Mouse (Mus musculus) embryo, embryonic 10 days (tissue): ENCODE measurements at regions not wholly inside any gene's neighbourhood (a gene's known extent, or its start where the extent isn't known, plus 50 kb on each side); places are given as distances from the start of the nearest gene placed in this dataset.

Experiments used
- DNase-seq: peaks from one replicate; pipeline ENCODE4 v3.0.0-alpha.2; 2015; ENCODE audit warnings: low spot score

DNA sequence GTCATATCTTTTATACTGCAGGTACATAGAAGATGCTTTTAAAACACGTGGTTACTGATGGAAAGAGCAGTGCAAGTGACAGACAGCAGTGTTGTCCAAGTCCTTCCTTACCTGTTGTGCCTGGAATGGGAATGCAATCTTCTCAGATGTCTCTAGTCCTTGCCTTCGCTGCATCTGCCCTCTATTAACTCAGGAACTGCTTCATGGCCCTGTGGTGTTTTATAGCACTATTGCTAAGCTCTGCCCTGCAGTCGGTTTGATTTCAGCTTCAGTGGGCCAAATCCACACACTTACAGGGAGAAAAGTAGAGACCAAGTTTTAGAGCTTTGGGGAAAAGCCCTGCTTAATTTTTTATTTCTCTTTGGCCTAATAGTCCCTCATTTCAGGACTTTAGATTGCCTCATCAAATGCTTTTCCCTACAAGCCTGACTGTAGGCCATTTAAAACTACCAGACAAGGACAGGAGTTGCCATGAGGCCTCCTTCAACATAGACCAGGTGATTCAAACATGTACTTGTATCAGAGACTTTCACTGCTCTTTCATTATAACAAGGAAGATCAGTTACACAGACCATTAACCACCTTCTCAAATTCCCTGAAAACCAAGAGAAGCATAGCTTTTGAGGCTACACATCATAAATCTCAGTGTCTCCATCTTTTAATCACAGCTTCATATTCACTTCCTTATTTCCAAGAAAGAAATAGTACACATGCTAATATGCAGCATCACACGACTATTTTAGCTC, 358.7 kb downstream of the Dnajb9 start:
- no peak for DNase-seq

GRCm38 (mm10) chr12:43843907-43844537, 366.1 kb downstream of the Dnajb9 start:
- peak; percentile 18 for DNase-seq

DNA sequence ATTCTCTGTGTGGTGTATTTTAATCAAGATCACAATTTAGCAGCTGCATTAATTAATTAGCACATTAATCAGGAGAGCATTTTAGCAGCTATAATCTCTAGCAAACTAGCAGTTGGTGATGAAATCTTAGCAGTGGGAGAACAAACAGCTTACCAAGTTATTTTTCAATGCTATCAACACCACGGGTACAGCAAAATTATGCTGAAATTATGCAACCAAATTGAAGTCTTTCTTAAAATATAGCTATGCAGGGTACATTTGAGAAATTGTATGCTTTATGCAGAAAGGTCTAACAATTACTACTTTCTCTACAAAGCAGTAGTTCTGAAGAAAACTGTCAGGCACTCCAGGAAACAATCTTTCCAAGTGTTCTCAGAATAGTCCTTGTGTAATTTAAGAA, 378.1 kb downstream of the Dnajb9 start:
- no peak for DNase-seq

GRCm38 (mm10) chr12:43828641-43829040, 381.5 kb downstream of the Dnajb9 start:
- DNase-seq = no peak

DNA sequence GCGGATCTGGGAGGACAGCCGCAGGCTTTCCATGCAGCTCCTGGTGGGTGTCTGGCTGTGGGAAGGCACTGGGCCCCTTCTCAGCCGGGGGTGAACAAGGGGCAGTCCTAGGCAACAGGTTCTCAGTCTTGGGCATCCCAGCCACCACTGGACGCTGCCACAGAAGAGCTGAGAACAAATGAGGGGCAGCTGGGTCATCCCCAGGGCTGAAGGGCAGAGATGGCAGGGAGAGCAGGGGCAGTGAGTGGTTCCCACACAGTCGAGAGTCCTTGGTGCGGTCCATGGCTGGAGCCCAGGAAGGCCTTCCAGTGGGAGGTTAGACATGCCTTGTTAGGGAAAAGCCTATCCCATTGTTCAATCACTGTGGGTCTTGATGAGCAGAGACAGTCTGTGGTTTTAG, 382.2 kb downstream of the Dnajb9 start:
- DNase-seq = no peak

DNA sequence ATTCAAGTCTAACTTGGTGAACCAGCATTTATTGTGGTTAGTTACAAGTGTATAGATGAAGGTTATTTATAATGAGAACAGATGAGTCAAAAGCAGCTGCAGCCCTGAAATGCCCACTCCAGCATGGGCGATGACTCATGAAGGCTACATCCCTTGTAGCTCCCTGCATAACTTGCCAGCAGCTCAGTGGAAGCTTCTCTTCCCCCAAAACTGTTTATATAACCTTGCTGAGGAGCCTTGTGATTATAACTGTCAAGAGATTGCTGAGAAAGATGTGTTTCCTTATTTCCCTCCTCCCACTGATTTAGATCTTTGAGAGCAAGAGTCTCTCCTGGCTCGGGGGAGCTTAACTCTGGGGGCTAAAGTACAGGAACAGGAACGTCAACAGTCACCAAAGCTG, 382.8 kb downstream of the Dnajb9 start:
- no peak for DNase-seq

GRCm38 (mm10) chr12:43813559-43813958, 396.6 kb downstream of the Dnajb9 start:
- DNase-seq = peak; percentile 14

GRCm38 (mm10) chr12:43772766-43773165, 437.4 kb downstream of the Dnajb9 start:
- DNase-seq = no peak

DNA sequence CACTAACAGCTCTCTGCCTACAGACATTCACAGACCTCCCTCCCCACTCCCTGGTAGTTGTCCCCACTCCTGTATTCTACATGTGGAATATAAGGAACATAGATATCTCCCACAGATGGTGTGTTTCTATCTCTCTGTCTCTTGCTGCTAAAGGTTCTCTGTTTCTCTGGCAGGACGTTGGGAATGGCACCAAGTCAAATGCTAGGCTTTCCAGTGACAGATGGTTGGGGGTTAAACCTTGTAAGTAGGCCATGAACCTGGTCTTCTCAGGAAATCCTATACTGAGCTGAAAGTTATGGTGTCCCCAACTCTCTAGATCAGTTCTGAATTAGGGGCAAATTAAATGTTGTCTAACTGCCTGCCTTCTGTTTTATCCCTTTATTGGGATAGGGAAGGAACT, 448.0 kb downstream of the Dnajb9 start:
- DNase-seq = no peak
